ENCODE assay signal across 16 mouse cellular contexts in the genomic region with DNA sequence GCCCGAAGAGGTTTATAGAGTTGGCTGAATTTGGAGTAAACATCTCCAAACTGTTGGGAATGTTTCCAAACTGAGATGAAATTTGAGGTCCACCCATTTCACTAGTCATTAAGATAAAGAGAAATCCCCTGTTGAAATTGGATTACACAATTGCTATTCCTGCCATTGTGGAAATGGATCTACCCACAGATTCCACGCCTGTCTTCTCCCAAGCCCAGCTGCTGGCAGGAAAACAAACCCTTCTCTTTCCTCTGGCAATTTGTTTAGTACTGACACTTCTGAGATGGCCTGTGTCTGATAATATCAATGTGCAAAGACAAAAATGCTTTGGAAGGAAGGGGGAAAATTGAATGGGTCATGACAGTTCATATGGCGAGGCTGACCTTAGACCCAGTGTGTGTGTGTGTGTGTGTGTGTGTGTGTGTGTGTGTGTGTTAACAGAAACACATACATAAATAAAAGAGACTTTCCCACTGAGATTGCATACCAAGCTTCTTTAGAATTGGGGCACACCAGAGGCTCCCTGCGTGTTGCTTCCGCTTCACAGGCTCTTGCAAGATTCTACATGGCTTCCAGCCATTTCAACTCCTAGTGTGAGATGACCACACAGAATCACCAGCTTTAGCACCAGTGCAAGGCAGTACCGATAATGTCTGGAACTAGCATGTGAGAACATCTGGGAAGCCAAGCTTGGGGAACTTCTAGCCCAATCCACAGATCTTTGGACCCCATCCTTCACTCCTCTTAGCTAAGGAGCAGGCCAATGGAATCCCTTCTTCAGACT.
DNase-seq lines count a peak whose midpoint lies in the region; ATAC-seq and TF ChIP-seq lines count a peak whose summit lies in the region.
"Had no signal": no experiment of that assay in that cellular context is flagged by ENCODE, and none has a peak within 500 bp of the region (broad histone marks: within the 10 kb centered on the region; RNA-seq: fewer than 3 reads in every experiment).

No protein-coding gene starts in this region.

- no peaks in the 10 kb centered on the region for H3K27me3 ChIP-seq in embryonic facial prominence, embryonic 14.5 days (replicated peaks; ENCODE audit: control insufficient read depth, insufficient read depth, low read length)
- H3K27me3 ChIP-seq in embryonic facial prominence, embryonic 10.5 days (replicated peaks; ENCODE audit: low read depth, poor library complexity, severe bottlenecking): no peaks in the 10 kb centered on the region
- H3K27me3 ChIP-seq in lung, postnatal 0 days (replicated peaks; ENCODE audit: insufficient read depth, low read length): no peaks in the 10 kb centered on the region
- H3K27me3 ChIP-seq: hindbrain, embryonic 15.5 days; megakaryocyte, embryonic 14.5 days had no signal

- H3K36me3 ChIP-seq in embryonic facial prominence, embryonic 14.5 days (ENCODE audit: control insufficient read depth, insufficient read depth, low read length): no peaks in the 10 kb centered on the region
- no peaks in the 10 kb centered on the region for H3K36me3 ChIP-seq in embryonic facial prominence, embryonic 10.5 days (replicated peaks)
- H3K36me3 ChIP-seq in lung, postnatal 0 days (ENCODE audit: insufficient read depth, low read length): no peaks in the 10 kb centered on the region
- H3K36me3 ChIP-seq: hindbrain, embryonic 15.5 days had no signal

- no peak overlapping the region for H3K27ac ChIP-seq in embryonic facial prominence, embryonic 14.5 days (replicated peaks; ENCODE audit: low read depth, low read length)
- no peak overlapping the region for H3K27ac ChIP-seq in embryonic facial prominence, embryonic 10.5 days (replicated peaks)
- H3K27ac ChIP-seq in lung, postnatal 0 days (ENCODE audit: low read length): no peak overlapping the region
- H3K27ac ChIP-seq: hindbrain, embryonic 15.5 days; left cerebral cortex, adult 2 months had no signal

- ATAC-seq in embryonic facial prominence, embryonic 14.5 days (ENCODE audit: low read depth): peak; percentile 28
- peak; percentile 78 for ATAC-seq in lung, postnatal 0 days

- H3K4me2 ChIP-seq in embryonic facial prominence, embryonic 14.5 days (ENCODE audit: low read depth, low read length): no peak overlapping the region
- no peak overlapping the region for H3K4me2 ChIP-seq in lung, postnatal 0 days (replicated peaks; ENCODE audit: low read depth, low read length)
- H3K4me2 ChIP-seq: hindbrain, embryonic 15.5 days had no signal

- intact Hi-C loops in left cerebral cortex, postnatal 25 days (cut with DNase I): no loop called here

- no peak for TF ChIP-seq CTCF in lung, postnatal 0 days (IDR thresholded peaks at IDR 0.05)

- peaks cover 17% of the 10 kb centered on the region for H3K4me1 ChIP-seq in embryonic facial prominence, embryonic 14.5 days (ENCODE audit: control insufficient read depth, insufficient read depth, low read length)
- peaks cover 9% of the 10 kb centered on the region for H3K4me1 ChIP-seq in embryonic facial prominence, embryonic 10.5 days
- H3K4me1 ChIP-seq in lung, postnatal 0 days (ENCODE audit: insufficient read depth, low read depth, low read length): no peaks in the 10 kb centered on the region
- H3K4me1 ChIP-seq: hindbrain, embryonic 15.5 days; megakaryocyte, embryonic 14.5 days had no signal

- H3K9me3 ChIP-seq in embryonic facial prominence, embryonic 14.5 days (ENCODE audit: control insufficient read depth, low read length): no peaks in the 10 kb centered on the region
- H3K9me3 ChIP-seq in embryonic facial prominence, embryonic 10.5 days: no peaks in the 10 kb centered on the region
- H3K9me3 ChIP-seq in lung, postnatal 0 days (ENCODE audit: low read length): no peaks in the 10 kb centered on the region
- H3K9me3 ChIP-seq: hindbrain, embryonic 15.5 days had no signal

- no peak overlapping the region for H3K4me3 ChIP-seq in embryonic facial prominence, embryonic 14.5 days (ENCODE audit: low read depth, low read length)
- no peak overlapping the region for H3K4me3 ChIP-seq in embryonic facial prominence, embryonic 10.5 days
- no peak overlapping the region for H3K4me3 ChIP-seq in lung, postnatal 0 days (ENCODE audit: low read depth, low read length)
- H3K4me3 ChIP-seq: erythroblast, embryonic 14.5 days; hindbrain, embryonic 15.5 days; left cerebral cortex, adult 2 months; megakaryocyte, embryonic 14.5 days had no signal

- no peak overlapping the region for H3K9ac ChIP-seq in embryonic facial prominence, embryonic 14.5 days (ENCODE audit: low read depth, low read length)
- H3K9ac ChIP-seq in lung, postnatal 0 days (replicated peaks; ENCODE audit: low read depth): no peak overlapping the region
- H3K9ac ChIP-seq: hindbrain, embryonic 15.5 days had no signal

- no peak for TF ChIP-seq EP300 in lung, postnatal 0 days (IDR thresholded peaks at IDR 0.05)

- WGBS in embryonic facial prominence, embryonic 14.5 days: 71% methylated on average over 6 of the region's 6 CpGs
- WGBS in embryonic facial prominence, embryonic 10.5 days: 86% methylated on average over 6 of the region's 6 CpGs
- WGBS in lung, postnatal 0 days: 53% methylated on average over 6 of the region's 6 CpGs

- DNase-seq in embryonic facial prominence, embryonic 14.5 days (ENCODE audit: low spot score): peak; percentile 88
- no peak for DNase-seq in embryonic facial prominence, embryonic 10.5 days (ENCODE audit: low spot score)
- peak; percentile 70 for DNase-seq in 3T3-L1 (ENCODE audit: low read depth, low spot score)
- DNase-seq in gastrocnemius, postnatal 10 days: peak; percentile 15
- peak; percentile 81 for DNase-seq in lung, postnatal 0 days (ENCODE audit: low spot score)
- DNase-seq in spleen, postnatal 36 days (ENCODE audit: low spot score in 2 of 2): no peak
- no peak for DNase-seq in liver
- DNase-seq in left cerebral cortex, postnatal 25 days (ENCODE audit: low spot score in 2 of 2): no peak
- DNase-seq: adrenal gland, adult 2 months; cerebellum, adult 8-10 months; kidney, adult 8-10 months; thymus, adult 2 months had no signal

Comparison
In these comparisons a context has a peak if more than half of its experiments do, and no peak if none do; other contexts are left out.
1. DNase-seq: peak in embryonic facial prominence, embryonic 14.5 days (single experiment), 3T3-L1 (single experiment), gastrocnemius, postnatal 10 days (single experiment) and lung, postnatal 0 days (single experiment); none in embryonic facial prominence, embryonic 10.5 days (single experiment), spleen, postnatal 36 days (0 of 2), liver (single experiment) and left cerebral cortex, postnatal 25 days (0 of 2).